Mouse (Mus musculus) embryo, embryonic 10.5 days (tissue): ENCODE results near the gene Meis3.

Experiments
- DNase-seq: peaks from one replicate; pipeline ENCODE4 v3.0.0-alpha.2; 2015; ENCODE audit warnings: low spot score

The Meis3 gene

DNA sequence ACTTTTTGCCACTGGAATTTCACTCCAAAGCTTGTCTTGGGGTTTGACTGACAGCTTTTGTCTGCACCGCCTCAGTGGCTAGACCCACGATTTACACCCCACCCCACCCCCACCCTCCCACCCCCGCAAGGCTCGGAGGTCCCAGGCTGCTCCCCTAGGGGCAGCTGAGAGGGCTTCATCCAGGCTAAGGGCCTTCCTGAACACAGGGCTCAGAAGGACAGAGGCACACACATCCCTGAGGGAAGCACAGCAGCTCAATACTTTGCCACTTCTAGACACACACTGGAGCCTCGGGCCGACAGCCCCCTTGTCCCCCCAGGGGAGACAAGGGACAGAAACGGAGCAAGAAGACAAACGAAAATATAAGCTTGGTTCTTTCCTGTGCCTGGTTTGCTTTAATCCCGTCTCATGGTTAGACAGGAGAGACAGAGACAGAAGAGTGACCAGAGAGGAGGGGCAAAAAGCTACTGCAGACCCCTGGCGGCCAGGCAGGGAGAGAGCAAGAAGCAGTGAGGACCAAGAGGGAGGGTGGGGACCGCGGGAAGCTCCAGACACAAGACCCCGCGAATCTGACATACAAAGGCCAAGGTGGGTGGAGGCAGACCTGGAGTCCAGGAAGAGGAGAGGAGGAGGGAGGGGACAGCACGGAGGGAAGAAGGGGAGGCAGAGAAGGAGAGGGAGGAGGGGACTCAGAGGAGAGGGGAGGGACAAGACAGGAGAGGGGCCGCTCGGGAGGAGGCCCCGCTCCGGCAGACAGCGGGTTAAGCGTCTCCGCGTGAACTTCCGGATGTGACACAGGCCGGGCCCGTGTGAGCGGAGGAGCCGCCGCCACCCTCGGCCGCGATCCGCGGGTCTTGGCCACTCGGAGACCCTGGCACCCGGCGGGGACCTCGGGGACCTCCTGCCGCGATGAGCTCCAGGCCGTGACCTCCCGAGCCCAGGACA lies at the start of gene Meis3:
Gene Meis3, plus strand, starts transcription at position 494 of the 945 bp plus-strand sequence.
- DNase-seq, result peak; percentile 86

DNA sequence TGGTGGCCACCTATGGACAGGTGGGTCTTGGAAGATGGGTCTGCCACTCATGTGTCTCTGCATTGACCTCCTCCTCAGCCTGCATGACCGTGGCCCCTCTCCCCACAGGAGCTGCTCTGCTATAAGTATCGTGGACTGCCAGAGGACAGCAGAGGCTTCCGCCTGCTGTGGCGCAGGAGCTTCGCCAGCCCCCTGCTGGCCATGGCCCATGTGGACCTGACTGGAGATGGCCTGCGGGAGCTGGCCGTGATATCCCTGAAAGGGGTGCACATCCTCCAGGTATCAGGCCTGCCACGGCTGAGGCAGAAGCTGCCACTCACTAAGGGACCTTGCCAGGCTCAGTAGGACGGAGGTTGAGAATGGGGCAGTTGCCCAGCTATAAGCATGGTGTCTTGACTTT lies 49.1 kb upstream of the Meis3 start:
- no peak for DNase-seq

DNA sequence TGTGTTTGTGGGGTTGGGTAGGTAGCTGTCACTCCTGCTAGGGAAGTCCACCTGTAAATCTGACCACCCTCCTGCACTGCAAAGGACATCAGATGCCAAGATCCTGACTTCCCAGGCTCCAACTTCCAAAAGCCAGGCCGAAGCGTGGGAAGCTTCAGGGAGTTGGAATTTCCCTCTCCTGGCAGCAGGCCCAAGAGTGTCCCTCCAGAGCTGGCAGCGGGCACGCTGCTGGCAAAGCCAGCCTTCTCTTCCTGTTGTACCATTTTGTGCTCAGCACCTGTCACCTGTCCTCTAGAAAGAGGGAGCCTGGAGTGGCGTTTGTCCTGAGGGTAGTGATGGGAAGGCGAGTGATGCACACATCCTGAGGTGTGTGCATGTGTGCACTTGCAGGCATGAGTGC lies 46.5 kb upstream of the Meis3 start:
- DNase-seq, result no peak

DNA sequence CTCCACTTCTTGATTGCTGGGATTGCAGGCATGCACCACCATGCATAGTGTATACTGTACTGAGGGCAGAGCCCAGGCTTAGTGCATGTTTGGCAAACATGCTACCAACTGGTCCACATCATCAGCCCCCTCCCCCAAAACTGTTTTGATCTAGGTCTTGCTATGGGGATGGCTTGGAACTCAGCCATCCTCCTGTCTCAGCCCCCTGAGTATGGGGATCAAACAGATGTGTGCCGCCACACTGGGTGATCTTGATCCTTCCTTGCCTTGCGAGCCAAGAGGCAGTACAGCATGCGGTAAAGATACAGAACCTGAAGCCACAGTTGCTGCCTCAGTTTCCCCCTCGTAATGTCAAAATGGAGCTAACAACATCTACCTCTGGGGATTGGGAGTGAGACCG lies 46.0 kb upstream of the Meis3 start:
- no peak for DNase-seq

DNA sequence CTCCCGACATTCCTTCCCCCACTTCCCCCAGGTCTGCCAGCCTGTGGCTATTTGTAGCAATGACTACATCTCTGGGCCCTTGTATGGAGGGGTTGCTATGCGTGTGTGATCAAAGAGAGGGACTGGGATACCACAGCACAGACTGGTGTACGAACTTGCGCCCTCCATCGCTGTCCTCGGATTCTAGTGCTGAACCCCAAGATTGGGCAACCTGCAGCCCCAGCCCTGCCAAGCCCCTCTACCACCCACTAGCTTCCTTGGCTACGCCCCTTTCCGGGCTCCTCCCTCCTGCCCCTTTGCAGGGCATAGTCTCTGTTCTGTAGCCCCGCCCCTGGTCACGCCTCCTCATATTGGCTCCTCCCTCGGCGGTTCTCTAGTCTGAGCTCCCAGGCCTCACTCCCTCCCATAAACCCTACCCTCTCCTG lies 45.5 kb upstream of the Meis3 start, which contains the start of gene Slc8a2:
Gene Slc8a2, plus strand, starts transcription at position 406 of the 425 bp plus-strand sequence.
- DNase-seq, result peak; percentile 93

DNA sequence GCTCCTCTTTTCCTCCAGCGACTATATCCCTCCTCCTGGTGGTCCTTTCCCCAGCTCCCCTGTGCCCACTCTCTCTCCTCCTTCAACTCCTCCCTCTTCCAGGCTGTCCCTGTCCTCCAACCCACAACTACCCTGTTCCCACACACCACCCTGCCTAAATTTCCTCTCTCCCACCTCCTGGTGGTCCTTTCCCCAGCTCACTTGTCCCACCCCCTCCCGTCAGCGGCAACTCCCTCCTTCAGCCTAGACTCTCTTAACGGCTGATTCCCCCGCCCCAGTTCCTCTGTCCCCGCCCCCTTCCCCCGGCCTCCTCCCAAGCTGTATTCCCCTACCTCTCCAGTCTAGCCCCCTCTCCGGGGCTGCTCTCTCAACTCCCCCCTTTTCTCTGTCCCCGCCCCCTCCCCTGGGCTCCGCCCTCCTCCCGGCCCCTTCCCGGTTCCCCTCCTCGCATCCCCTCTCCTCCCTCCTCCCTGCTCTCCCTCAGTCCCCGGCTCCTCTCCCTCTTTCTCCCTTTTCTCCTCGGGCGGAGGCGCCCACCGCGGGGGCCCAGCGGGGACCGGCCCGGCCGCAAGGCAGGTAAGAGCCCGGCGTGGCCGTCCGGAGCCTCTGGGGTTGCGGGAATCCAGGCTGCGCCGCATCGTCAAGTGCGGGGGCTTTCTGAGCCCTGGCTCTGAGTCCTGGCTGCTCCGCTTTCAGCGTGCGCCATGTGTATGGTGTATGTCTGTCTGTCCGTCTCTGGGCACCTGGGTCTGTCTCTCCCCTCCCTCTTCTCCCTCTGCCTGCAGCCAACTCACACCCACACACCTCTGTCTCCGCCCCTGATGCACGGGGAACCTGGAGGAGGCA lies 44.8 kb upstream of the Meis3 start:
- peak; percentile 89 for DNase-seq

DNA sequence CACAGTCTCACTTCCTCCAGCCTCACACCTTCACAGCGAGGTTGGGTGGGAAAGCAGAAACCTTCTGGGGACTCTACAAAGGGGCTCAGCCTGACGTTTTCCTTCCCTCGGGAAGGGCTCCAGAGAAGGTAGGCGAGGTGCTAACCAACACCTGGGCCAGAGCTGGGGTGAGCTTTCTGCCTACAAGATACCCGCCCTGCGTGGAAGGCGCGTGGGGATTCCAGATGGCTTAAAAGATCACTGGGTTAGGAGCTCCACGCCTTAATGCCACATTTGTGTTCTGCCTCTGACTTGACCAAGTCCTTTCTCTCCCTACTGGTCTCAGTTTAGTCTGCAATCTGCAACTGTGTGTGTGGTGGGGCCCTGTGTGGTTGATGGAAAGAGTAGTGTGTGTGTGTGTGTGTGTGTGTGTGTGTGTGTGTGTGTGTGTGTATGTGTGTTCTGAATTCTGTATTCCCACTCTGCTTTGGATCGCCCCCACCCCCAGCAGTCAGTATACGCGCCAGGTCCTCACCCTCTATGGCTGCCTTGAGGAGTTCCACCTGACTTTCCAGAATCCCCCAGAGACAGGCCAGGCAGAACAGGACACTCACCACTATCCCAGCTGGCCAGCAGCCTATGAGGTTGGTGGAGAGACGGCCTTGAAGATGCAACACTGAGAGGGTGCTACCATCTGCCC lies 43.8 kb upstream of the Meis3 start:
- DNase-seq, result no peak

DNA sequence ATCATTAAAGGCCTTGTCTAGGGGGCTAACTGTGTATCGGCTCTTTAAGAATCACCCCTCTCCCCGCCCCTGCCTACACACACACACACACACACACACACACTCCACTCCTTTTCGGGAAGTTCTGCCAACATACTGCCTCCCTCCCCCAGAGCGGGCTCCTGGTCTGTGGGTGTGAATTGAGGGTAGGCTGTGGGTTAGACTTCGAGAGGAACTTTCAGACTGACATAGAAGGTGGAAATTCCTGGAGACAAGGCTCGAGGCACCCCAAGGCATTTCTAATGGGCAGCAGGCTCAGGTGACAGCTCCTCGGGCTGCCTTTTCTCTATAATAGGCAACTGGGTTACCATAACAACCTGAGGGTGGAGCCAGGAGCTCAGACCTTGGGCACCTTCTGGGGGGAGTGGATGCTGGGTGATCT lies 42.7 kb upstream of the Meis3 start:
- DNase-seq, result peak; percentile 54

DNA sequence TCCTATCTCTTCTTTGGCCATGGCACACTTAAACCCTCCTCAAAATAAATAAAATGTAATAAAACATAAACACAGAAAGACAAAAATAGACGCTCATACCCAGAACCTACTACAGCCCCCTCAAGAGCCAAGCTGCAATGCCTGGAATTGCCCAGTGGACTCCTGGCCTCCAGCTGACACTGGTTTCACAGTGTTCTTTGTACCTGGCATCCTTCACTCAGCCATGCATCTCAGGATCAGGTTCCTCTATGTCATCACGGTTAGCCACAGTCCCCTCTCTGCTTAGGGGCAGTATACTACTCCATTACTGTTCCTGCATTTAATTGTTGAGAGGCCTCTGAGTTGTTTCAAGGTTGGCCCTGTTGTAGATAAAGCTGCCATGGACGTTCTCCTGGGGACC lies 42.0 kb upstream of the Meis3 start:
- no peak for DNase-seq

DNA sequence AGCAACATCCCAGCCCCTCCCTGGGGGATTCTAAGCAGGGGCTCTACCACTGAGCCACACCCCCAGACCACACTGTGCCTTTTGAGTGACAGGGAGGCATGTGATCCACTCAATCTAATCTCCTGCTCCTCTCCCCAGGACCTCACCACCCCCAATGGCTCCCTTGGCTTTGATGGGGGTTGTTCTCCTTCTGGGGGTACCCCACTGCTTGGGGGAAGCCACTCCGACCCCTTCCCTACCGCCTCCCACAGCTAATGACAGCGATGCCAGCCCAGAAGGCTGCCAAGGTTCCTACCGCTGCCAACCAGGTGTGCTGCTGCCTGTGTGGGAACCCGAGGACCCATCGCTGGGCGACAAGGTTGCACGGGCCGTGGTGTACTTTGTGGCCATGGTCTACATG lies 41.2 kb upstream of the Meis3 start:
- DNase-seq, result no peak

DNA sequence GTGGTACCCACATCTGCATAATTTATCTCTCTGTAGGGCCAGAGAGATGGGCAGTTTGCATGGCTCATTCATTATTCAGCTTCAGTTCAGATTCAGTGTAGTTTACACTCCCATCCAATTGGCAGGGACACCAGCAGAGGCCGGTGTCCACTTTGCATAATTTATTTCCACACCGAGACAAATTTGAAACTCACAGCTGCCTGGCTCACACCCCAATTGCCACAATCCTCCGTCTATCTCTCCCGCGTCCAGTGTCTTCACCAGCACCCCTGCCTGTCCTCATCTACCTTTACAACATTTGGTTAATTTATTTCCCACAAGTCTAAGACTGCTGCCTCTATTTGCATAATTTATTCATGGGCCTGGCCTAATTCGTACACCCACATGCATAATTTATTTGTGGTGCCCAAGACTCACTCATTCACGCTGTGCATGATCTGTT lies 39.9 kb upstream of the Meis3 start:
- no peak for DNase-seq

DNA sequence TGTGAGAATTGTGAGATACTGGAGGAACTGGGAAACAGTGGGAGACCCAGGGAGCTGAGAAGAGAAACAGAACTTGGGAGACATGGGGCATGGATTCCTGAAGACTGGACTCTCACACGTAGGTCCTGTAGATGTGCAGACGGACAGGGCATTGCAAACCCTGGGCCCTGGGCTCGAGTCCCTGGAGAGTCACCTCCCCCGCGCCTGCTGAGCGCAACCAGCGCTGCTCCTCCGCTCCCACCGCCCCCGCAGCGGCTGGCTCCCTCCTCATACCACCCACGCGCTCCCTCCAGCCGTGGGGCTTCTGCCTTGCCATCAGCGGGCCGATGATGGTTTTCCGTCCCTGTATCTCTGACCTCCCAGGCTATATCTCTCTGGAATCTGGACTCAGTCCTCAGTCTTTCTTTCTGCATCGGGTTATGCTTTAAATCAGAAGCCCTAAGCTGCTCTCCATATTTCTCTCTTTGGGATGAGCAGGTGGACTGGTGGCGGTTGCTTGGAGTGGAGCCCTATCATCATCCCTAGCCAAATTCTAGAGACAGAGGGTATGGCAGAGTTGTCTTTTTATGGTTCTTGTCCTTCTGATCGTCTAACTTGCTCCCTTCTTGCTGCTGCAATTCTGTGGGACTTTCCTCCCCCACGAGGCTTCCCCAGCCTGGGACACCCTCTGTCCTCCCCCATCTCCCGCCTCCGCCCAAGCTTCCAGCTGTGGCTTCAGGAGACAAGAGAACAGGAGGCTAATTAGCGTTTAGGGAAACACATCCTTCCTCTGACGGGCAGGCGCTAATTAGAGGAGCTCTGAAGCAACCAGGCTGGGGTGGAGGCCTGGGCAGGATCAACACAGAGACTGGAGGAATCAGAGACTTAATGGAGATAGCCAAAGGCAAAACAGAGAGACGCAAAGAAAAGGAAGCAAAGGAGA lies 28.1 kb upstream of the Meis3 start:
- no peak for DNase-seq

DNA sequence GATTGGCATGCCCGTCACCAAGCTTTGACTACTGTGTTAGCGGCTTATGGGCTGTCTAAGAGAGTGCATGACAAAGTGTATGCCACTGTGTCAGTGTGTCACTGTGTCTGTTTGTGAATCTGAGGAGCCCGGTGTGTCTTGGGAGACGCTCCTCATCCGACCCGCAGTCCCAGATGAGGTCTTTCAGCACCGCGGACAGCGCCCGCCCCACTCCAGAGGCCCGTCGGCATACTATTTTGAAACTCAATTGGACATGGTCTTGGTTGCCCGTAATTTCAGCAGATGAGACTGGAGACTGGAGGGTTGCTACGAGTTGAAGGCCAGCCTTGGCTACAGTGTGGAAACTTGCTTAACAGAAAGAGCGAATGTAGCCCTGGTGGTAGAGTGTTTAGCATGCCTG lies 27.2 kb upstream of the Meis3 start:
- peak; percentile 74 for DNase-seq

DNA sequence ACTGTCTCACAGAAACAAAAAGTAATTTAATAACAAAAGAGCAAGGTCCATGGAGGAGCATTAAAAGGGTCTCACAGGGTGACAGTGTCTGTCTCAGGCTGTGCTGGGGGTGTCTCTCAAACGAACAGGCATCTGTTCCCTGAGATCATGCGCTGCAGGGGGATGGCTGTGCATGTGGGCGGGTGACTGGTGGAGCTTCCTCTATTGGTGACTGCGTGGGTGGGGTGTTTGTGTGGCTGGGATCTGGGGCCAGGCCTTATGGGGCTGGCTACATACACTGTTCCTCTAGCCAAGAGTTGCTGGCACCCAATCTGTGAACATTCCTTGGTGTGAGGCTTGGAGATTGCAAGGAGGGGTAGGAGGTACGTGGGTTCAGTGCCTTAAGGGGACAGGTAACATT lies 25.6 kb upstream of the Meis3 start:
- DNase-seq, result no peak

DNA sequence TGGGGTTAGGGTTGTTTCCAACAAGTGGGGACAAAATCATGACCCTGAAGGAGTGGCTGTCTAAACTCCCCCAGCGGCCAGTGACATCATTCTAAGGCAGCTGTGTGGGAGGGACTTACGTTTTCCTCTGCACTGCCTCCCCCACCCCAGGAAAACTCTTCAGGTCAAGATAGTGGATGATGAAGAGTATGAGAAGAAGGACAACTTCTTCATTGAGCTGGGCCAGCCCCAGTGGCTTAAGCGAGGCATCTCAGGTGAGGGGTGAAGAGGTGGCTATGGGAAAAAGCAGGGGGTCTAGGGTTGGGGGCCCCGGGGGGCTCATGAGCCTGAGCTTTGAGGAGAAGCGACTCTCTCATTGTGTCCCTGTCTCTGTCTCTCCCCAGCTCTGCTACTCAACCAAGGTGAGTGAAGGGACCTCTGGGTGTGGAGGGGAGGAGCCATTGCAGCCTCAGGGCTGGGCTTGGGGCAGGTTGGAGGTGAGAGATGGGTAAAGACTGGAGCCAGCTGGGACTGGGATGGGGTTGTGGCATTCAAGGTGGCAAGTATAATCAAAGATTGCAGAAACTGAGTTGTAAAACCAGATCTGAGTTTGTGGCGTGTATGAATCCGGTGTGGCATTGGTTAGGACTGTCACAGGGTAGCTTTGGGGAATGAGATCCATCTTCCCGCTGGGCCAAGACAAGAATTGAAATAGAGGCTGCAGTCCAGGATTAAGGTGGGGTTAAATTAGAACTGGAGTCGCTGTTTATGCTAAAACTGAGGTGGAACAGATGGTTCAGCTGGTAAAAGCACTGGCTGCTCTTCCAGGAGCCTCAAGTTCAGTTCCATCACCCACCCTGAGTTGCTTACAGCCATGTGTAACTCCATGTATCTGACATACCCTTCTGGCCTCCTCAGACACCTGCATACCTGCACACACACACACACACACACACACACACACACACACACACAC lies 24.4 kb upstream of the Meis3 start:
- DNase-seq, result no peak

DNA sequence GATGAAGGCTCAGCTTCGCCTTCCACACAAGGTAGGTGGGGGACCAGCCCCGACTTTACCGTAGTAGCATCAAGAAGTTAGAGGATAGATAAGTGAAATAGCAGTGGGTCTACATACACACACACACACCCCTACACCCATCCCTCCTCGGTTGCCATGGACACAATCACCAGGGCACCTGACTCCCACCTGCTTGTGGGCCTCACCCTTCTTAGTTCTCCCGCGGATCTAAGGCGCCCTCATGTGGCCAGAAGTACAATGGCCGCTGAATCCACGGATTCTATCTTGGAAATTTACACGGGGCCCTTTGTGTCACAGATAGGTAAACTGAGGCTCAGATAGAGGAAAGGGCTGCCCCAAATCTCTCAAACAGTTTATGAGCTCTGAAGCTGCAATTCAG lies 21.4 kb upstream of the Meis3 start:
- peak; percentile 80 for DNase-seq

DNA sequence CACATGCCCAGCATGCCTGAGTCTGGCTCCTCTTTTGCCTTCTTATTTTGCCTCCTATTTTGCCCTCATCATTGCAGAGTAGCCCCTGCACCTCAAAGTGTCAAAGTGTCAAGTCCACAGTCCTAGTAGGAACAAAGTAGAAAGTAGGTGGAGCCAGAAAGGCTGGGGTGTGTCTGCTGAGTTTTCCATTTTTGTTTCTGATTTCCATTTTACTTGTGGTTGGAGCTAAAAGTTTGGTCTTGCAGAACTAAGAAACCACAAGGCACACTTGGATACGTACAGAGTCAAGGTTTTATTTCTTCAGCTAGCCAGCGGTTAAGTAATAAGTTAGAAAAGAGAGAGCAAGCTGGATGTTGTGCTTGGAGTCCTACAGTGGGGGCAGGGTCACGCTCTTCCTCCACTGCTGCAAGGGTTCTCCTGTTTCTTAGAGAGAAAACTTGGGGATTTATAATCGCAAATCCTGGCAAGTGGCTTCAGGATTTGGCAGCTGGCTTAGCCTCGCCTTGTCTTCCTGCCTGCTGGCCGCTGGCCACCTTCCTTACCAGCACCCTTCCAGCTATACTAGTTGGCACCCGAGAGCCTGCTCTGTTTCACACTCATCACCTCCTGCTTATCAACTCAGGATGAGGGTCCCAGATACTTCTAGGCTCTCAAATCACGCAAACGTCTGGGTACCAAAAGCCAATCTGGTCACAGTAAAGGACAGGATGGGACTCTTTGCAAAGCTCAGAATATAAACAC lies 19.6 kb upstream of the Meis3 start:
- DNase-seq, result no peak

DNA sequence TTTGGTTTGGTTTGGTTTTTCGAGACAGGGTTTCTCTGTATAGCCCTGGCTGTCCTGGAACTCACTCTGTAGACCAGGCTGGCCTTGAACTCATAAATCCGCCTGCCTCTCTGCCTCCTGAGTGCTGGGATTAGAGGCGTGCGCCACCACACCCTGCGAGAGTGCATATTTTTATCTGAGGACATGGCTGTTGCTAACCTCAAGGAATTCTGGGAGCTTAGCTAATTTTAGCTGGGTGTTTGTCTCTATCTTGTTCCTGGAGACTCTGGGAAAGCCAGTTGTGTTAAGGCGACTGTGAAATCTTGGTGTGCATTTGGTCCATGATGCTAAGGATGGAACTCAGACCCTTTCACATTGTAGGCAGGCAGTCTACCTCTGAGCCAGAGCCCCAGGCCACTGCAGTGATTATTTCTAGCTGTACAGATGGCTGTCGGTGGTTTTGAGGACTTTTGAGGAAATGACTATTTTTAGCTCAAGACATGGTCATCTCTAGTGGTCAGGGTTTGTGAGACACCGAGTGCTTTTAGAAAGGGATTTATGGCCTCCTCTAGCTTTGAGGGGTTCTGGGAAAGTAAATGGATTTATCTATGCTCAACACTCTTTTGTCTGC lies 18.7 kb upstream of the Meis3 start:
- no peak for DNase-seq

DNA sequence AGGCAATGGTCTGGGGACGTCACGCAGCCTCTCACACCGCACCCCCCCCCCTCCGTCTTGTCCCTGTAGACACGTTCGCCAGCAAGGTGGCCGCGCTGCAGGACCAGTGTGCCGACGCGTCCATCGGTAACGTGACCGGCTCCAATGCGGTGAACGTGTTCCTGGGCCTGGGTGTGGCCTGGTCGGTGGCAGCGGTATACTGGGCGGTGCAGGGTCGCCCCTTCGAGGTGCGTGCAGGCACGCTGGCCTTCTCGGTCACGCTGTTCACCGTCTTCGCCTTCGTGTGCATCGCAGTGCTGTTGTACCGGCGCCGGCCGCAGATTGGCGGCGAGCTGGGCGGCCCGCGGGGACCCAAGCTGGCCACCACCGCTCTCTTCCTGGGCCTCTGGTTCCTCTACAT lies 16.2 kb upstream of the Meis3 start:
- no peak for DNase-seq
